Mouse (Mus musculus) kidney, postnatal 25 days (tissue): Measurements from ENCODE around the gene Gm10842.

Experiments
- DNase-seq, 2 experiments: peaks; one replicate each; pipeline ENCODE4 v3.0.0; 2021; ENCODE audit warnings: mixed read lengths in 2 of 2

Gene Gm10842

DNA sequence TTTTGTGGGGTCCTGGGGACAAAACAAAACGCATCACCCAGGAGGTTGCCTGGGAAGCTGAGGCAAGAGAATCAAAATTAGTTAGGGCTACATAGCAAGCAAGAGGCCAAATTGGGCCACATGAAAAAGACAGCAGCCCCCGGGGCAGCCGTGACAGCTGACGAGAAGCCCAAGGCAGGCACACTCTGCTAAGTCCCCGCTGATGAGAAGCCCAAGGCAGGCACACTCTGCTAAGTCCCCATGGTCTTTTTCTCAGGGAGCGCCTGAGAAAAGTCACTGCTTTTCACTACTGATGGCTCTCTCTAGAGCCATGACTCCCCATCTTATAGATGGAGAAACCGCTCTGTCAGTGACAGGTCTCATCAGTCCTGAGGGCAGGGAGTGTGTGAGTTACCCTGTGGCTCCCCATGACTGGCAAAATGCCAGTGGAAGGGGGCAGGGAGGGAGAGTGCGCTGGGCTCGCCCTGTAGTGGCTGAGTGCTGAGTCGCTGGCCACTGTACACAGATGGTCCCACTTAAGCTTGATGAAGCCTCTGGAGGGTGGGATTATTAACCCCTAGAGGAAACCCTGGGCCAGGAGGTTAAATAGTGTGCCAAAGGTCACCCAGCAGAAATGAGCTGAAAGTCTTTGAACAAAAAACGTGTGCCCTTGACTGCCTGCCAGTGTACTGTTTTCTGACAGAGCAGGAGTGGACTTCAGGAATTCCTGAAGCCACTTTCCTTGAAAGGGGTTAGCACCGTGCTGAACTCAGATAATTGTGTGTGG is 6.6 kb downstream of the Gm10842 start:
- DNase-seq = peak; percentile 64 to 82

DNA sequence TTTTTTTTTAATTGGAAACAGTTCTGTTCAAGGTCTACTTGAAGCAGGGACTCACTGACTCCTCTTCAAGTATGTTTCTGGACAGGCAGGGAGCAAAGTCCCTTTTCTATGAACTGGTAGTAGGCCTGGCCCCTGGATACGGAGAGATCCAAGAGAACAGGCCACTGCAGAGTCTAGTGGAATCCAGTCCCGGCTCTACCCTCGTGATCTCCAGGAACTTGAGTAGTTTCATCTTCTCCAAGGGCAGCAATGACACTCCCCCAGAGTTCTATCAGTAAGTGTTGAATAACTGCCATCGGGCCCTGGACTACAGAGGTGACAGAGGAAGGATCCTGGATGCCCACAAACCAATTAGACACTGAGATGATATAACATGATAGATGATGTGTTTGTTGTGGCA is 9.2 kb downstream of the Gm10842 start:
- peak; percentile 64 to 90 for DNase-seq

DNA sequence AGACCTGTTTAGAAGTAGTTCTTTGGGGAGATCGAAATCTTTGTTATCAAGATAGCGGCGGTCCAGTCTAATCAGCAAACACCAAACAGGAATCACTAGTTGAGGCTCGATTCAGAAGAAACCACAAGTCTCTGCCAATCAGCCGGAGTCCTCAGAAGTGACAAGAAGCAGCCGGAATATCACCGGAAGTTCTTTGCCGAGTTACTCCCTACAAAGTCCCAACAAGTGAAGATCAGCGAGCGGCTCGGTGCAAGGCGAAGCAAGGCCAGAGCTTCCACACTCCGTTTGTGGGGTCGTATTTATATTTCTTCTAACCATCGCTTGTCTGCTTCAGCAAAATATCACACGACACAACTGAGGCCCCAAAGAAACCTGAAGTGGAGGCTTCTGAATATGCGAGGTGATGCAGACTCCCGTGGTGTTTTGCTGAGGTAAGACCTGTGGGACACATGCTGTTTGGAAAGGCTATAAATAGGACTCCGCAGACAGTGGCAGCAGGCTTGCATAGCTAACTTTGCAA is 10.1 kb downstream of the Gm10842 start:
- peak in 1 of 2 experiments; percentile 49 for DNase-seq

DNA sequence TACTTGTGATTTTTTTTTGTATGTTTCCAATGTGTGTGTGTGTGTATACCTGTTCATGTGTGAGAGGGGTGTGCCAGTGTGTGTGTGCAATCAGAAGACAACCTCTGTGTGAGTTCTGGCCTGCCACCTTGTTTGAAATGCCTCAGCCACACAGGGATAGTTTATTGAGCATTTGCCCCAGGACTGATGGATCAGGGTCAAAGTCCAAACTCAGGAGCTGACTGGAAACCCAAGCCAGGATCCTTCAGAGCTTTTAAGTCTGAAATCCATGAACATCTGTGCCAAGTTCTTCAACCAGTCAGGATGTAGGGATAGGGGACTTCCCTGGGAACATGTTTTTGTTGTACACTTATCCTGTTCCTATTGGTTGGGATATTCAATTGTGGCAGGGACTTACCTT is 11.4 kb downstream of the Gm10842 start:
- DNase-seq = no peak

DNA sequence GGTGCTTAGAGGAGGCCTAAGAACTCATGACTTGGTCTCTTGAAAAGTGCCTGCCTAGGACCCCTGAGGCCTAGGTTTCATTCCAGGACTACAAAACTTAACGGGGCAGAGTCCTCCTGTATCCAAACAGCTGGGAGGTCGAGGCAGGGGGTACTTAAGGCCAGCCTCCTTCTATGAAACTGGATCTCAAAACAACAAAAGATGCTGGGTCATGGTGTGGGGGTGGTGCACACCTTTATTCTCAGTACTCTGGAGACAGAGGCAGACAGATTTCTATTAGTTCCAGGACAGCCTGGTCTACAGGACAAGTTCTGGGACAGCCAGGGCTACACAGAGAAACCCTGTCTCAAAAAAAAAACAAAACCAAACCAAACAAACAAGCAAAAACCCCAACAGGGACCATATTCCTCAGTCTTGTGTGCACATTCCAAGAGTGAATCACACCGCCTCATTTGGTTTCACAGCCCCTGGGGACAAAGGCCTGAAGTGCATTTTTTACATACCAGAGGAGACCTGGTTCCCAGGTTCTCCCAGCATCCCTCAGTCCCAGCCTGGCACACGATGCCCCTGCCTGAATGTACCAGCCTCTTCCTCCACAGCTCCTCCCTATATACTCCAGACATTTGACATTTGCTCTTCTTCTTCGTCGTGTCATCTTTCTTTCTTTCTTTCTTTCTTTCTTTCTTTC is 13.1 kb downstream of the Gm10842 start:
- DNase-seq = no peak

DNA sequence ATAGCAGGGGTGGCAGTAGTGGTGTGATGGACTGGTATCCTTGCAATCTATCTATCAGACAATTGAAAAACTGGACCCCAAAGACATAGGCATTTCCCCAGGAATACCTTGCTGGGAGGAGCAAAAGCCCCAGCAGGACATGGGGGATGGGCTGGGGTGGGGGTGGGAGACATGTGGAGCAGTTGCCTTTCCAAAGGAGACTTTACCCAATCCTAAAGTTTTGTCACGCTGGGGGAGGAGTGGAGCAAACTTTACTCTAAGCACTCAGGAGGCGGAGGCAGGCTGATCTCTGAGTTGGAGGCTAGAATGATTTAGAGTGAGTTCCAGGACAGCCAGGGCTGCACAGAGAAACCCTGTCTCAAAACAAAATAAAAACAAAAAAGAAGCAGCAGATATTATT is 14.7 kb downstream of the Gm10842 start:
- DNase-seq = no peak

DNA sequence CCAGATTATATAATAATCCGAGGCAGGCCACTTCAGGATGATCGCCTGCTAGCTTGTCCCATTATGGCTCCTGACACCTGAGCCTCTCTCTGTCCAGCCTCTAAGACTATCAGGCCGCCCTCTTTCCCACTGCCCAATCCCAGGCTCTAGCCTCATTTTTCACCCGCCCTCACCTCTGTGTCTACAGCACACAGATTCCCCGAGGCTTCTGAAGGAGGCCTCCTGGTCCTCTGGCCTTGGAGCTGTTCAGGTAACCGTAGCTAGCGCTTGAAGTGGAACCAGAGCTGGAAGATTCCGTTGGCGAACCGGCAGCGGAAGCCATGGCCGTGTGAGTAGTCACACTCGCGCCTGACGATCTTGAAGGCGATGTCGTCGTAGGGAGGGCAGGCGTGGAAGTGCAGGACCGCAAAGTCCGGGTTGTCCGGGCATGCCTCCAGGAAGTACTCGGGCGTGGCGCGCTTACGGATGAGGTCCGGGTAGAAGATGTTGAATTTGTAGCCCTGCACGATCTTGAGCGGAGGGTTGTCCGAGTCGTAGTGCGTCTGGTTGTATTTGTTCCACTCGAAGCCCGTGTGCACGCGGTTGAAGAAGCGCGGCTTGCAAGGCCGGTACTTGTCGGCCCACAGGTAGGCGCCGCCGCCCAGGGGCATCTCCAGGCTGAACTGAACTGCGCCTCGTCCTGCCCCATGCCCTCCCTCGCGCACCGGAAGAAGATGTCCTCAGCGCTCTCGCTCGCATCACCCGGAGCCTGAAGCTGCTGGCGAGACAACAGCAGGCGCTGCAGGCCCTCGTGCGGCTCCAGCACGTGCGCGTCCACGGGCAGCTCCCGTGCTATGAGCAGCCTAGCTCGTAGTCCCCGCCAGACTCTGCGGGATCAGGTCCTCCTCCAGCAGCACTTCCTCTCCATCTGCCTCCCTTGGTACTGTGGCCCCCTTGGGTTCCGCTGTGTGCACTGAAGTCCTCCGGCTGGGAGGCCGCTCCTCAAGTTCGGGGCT is 18.1 kb downstream of the Gm10842 start:
- DNase-seq = no peak

DNA sequence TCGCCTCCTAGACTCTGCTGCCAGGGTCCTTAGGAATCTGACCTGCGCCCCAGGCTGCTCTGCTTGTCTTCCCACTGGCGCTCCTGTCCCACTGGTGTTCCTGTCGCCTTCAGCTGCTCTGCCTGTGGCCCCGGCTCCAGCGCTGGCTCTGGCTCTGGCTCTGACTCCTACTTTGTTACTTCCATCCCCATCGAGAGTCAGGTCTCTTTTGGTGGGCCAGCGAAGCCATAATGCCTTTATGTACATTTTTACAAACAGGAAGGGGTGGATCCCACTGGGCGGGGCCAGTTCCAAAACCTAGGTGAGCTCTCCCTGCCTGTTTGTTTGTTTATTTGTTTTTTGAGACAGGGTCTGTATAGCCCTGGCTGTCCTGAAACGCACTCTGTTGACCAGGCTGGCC is 20.1 kb downstream of the Gm10842 start:
- no peak for DNase-seq

DNA sequence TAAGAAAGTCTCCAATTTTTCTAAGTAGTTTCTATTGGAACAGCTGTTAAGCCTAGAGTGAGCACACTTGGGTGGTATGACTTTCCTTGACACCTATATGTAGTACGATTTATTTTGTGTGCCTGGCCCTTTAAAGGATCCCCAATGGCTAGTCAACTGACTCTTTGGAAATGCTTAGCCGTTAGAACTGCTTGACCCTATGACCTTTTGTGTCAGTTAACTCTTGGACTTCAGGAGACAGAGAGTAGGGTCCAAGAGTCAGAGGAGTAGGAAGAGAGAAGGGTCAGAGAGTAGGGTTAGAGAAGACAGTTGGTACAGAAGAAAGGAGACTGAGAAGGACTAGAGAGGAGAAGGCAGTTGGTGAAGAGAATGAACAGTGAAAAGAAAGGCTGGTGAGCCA is 31.8 kb downstream of the Gm10842 start, which contains the start of gene Tlk2:
Gene Tlk2, plus strand, starts transcription at position 292 of the 400 bp plus-strand sequence.
- DNase-seq = no peak

DNA sequence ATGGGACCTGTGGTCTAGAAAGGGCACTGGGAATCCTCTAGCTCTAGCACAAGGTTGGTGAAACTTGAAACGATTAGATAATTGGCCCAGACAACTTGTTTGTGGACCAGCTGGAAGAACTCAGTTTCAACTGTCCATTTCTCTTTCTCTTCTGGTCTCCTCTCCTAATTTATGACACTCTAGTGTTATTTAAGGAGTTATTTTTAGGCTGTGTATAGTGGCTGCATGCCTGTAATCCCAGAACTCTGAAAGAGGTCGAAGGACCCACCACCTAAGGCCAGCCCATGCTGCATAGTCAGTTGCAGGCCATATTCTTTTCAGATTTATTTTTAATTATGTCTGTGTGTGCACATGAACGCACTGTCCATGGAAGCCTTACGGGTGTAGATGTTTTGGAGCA is 32.8 kb downstream of the Gm10842 start:
- DNase-seq = no peak

DNA sequence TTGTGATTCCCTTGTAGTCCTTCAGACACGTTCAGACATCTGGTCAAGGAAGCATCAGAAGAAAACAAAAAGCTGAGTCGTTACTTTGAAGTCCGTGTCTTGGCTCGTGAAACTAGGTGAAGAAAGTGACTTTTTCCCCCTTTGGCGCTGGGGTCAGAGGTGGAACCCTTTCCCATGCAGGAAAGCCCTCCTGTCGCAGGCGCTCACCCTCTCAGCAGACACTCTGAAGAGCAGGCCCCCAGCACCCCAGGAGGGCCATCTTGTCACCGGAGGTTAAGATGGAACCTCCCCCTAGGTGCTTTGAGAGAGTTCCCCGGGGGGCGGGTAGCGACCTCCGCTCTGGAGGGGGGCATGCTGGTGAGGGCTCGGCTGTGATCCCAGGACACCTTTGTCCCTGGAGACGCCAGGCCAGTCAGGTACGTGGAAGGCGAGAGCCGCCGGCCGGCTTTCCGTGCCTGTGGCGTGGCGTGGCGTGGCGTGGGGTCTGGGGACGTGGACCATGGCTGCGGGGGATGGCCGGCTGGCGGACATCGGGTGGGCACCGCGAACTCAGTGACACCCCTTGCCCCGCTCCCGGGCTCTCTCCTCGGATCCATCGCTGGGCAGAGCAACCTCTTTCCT is 33.9 kb downstream of the Gm10842 start:
- peak; percentile 38 to 84 for DNase-seq

DNA sequence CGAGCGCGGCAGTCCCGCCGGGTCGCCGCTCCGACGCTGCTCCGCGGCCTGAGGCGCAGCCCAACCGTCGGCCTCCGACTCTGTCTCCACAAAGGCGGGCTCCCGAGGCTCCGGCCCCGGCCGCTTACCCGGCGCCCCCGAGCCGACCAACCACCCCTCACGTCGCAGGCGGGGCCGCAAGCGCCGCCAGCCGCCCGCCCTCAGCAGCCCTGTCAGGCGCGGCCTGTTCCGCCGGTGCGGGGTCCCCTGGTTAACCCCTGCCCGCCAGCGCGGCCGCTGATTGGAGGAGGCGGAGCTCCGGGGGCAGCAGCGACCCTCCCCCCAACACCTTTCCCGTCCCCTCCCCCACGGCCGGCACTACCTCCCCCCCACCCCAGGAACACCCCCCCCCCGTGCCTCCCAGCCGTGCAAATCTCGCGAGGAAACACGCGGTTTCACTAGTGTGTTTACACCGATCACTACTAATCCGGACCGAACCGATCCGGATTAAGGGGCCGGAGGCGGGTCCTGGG is 34.5 kb downstream of the Gm10842 start:
- DNase-seq = peak; percentile 98

DNA sequence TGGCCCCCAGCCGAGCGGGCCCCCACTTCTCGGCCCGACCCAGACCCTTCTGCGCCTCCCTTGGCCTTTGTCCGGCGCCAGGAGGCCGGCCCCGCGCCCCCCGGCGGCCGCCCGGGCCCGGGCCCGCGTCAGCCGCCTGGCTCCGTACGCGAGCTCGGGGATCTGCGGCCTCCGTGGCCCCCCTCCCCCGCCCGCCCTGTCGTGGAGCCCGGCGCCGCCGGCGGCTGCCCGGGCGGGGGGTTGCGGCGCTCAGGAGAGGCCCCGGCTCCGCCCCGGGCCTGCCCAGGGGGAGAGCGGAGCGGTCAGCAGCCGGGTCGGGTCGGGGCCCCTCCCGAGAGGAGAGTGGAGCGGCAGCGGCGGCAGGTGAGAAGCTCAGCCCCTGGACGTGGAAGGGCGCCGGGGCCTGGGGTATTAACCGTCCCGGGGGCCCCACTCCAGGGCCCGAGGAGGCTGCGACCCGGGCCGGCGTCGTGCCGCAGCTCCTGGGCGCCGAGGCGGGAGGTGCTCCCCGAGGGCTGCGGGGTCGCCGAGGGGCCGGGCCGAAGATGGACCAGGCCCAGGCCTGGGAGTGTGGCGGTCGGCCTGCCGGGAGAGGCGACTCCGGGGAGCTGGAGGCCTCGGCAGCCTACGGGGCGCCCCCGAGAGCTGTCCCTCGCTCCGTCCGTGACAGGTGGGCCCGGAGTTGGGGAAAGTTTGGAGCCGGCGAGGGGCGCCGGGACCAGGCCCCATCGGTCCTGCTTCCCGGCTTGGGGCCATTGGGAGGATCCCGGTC is 35.2 kb downstream of the Gm10842 start:
- DNase-seq = peak; percentile 18 to 66

DNA sequence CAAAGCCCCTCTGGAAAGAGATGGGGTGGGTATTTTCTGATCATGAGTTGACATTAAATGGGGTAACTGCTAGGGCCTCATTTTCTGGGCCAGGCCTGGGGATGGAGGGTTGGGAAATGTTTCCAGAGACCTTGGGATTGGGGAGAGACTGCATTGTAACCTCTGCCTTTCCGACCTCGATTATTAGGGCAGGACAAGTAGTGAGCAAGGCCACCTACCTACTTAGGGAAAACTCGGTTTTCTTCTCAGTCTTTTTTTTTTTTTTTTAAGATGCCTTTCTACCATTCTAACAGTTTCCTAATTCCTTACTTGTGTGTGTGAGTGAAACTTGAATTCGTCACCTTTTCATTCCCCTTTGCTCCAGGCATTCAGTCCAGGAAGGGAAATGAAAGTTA is 35.8 kb downstream of the Gm10842 start:
- DNase-seq = no peak

DNA sequence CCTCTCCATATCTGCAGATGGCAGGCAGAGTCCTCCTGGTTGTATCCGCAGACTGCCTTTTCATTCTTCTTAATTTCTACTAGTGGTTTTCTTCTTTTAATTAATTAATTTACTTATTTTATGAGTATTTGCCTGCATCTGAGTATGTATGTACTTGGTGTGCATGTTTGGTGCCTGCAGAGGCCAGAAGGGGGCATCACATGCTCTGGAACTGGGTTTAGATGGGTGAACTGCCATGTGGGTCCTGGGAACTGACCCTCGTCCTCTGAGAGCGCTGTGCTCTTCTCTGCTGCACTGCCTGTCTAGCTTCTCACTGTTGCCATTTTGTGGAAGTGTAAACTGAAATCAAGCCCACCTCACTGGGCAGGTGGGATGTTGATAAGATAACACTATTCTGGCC is 38.0 kb downstream of the Gm10842 start:
- no peak for DNase-seq

DNA sequence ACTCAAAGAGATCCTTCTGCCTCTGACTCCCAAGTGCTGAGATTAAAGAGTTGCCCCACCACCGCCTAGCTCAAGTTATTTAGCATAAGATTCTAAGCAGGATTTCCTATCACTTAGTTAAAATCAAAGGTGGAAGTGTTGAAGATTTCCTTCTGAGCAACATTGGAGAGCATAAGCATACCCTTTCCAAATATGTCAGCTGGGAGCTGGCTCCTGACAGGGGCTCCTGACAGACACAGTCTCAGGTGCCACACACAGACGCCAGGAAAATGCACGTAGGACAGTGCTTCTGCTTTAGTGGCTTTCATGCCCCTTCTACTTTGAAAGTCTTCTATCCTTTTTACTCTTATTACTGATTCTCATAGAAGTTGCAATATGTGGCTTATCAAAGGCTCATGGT is 45.5 kb downstream of the Gm10842 start:
- no peak for DNase-seq
